Mouse (Mus musculus) heart, embryonic 11.5 days (tissue): ENCODE data around the gene Nsdhl. TPM values are rescaled to one million over a fixed set of nuclear protein-coding genes. Genes with fewer than 3 reads are reported as not detected.
A peak's percentile ranks its signal among the peaks of the same experiment; 100 is the strongest.

Experiments
- microRNA counts: library from miRNA; unstranded; fragments of <30 nt; microRNA quantifications from one replicate; lab custom pipeline; 2015
- microRNA-seq: library from miRNA; unstranded; fragments of <30 nt; microRNA quantifications from one replicate; pipeline ENCODE4, GENCODE M21; 2016; ENCODE audit warnings: borderline number of aligned reads
- polyA plus RNA-seq: library from polyadenylated mRNA; unstranded; fragments of >200 nt; fragmentation: Nextera tagmentation; extraction: Ambion mirVana; gene quantifications from 2 replicates; pipeline ENCODE4 v1.2.1, GENCODE M21; 2014

Nsdhl gene
- polyA plus RNA-seq, 1 experiment from 2014 or later = 20.8 TPM

MicroRNAs within 50 kb of the gene (microRNA counts, 519-probe panel; counts per million panel counts)
- 32.2 counts per million for microRNA mmu-miR-2137 (lab: Ali Mortazavi, UCI)

Small RNA genes within 50 kb of the gene (microRNA-seq; reads per million reads assigned to microRNA genes)
- 27.7 reads per million, percentile 53 among the genes with 10 or more reads in this experiment for gene Mir2137

Other genes with a start within 250 kb of the Nsdhl start
- gene Gabrq, start 93.4 kb upstream of the Nsdhl start, polyA plus RNA-seq = 0.17 TPM in 1 of 2 replicates, not detected in the other
- 69.8 and 72.3 TPM in 2 replicates for gene Cetn2, start 146 bp upstream of the Nsdhl start, polyA plus RNA-seq
- 6.1 and 6.9 TPM in 2 replicates for gene Zfp185, start 68.8 kb downstream of the Nsdhl start, polyA plus RNA-seq
- gene Pnma5, start 118.5 kb downstream of the Nsdhl start, polyA plus RNA-seq = 0.17 TPM in 1 of 2 replicates, not detected in the other
- gene Pnma3, start 146.2 kb downstream of the Nsdhl start, polyA plus RNA-seq = 0.08 TPM in 1 of 2 replicates, not detected in the other
- 0.38 and 1.1 TPM in 2 replicates for gene Xlr4a, start 163.9 kb downstream of the Nsdhl start, polyA plus RNA-seq
- gene Xlr3a, start 178.5 kb downstream of the Nsdhl start, polyA plus RNA-seq = 1.9 and 2.2 TPM in 2 replicates
- gene Gm14685, start 198.5 kb downstream of the Nsdhl start, polyA plus RNA-seq = 0.14 TPM in 1 of 2 replicates, not detected in the other
- not detected in 2 replicates for gene Xlr5b, start 230.2 kb downstream of the Nsdhl start, polyA plus RNA-seq
- gene DXBay18, start 230.9 kb downstream of the Nsdhl start, polyA plus RNA-seq = not detected in 2 replicates